Mouse (Mus musculus): ENCODE measurements around the gene Efcab6.

DNA sequence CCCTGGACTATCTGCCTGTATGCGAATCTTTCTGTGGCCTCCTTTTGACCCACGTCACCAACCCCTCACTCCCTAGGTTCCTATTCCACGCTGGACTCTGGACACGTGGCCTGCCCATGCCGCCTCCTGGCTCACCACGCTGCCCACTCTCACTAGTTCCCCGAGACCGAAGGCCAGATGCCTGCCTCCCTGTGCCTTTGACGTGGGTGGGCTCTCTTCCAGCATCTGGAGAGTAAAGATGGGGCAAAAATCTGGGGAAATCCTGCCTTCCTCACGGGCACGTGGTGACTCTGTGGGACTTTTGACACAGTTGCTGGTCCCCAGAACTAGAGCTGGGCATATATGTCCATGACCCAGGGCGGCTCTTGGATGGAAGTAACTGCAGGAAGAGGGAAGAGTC is 222.8 kb downstream of the Efcab6 start:
- TF ChIP-seq CTCF (IDR thresholded peaks at IDR 0.05; ENCODE audit: control insufficient read depth, insufficient read depth, low read length) (no peak), POLR2A (IDR thresholded peaks at IDR 0.05; ENCODE audit: borderline replicate concordance, control insufficient read depth, low read depth, low read length) (no peak)
